Mouse (Mus musculus) kidney, adult 2 months (tissue): ENCODE measurements around the gene Bmp7.

Experiments
- CTCF ChIP-seq: fragments of 200-500 bp; conservative IDR thresholded peaks from 2 replicates; pipeline ENCODE4 v1.5.1; 2011; ENCODE audit warnings: low read depth, mild to moderate bottlenecking, control low read depth, low read length, moderate library complexity, mixed read lengths; ENCODE audit not compliant: insufficient read depth, insufficient read length
- POLR2A ChIP-seq: fragments of 200-500 bp; IDR thresholded peaks from one replicate; pipeline ENCODE4 v1.6.1; 2011; ENCODE audit warnings: low read depth, low read length, control low read depth

- TF ChIP-seq CTCF (peak; percentile 61), POLR2A (no peak)
Measured at GRCm38 (mm10) chr2:172827564-172827963, 112.6 kb downstream of the Bmp7 start.
